Mouse (Mus musculus) cerebellum, postnatal 10 days (tissue): ENCODE results near the gene Smoc2.

Experiments used
- DNase-seq, 2 experiments: peaks; one replicate each; pipeline ENCODE4 v3.0.0; 2021; ENCODE audit warnings: mixed read lengths in 2 of 2

Smoc2 gene

GRCm38 (mm10) chr17:14426481-14426880, 147.2 kb downstream of the Smoc2 start:
- no peak for DNase-seq

GRCm38 (mm10) chr17:14434717-14435116, 155.4 kb downstream of the Smoc2 start:
- DNase-seq = no peak

- no peak for DNase-seq
Observed at GRCm38 (mm10) chr17:14445611-14446010, 166.3 kb downstream of the Smoc2 start.

- no peak for DNase-seq
Observed at GRCm38 (mm10) chr17:14447275-14447674, 168.0 kb downstream of the Smoc2 start.
